In the genomic region with DNA sequence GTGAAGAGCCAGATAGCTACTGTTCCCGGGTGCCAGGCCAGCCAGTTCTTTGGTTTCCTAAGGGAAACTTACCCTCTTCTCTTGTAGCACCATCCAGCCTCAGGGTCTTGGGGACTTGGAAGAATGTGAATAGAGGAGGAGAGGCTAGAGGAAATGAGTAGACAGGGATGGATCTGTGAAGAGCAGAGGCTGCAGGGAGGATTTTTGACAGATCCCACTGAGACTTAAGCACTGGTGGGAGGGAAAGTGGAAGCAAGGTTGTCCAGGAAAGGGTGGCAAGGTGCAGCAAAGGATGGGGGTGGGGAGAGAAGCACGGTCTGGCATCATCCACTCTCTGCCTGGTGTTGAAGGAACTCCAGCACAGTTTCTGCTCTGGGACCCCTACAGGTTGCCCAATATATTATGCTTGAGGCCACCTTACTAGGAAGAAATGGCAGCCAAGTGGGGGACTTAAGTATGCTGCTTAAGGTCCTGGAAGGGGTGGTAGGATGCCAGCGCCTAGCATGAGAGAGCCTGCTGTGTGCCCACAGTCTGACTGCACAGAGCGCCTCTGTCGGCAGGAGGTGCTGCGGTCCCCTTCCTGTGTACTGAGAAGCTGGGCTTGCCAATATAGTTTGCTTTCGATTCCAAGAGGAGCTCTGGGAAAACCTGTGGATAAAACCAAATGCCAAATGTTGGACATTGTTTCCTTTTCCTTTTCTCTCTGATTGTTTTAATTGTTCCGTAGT, we compare ENCODE assay signal across 8 mouse cellular contexts. TPM values are rescaled to one million over a fixed set of nuclear protein-coding genes. Genes with fewer than 3 reads are reported as not detected.
DNase-seq lines count a peak whose midpoint lies in the region; ATAC-seq lines count a peak whose summit lies in the region.

No protein-coding gene starts in this region.

- no peak for ATAC-seq in cerebellum, adult (ENCODE audit: insufficient number of reproducible peaks, low FRiP score, low TSS enrichment)

- DNase-seq in cerebellum, adult 11 months: peak; percentile 46
- DNase-seq in left cerebral cortex, postnatal 4 days: peak; percentile 20
- no peak for DNase-seq in left cerebral cortex, postnatal 36 days (ENCODE audit: low spot score in 2 of 2)
- DNase-seq in cerebellum, postnatal 25 days: peak; percentile 54 to 72
- peak; percentile 48 to 62 for DNase-seq in layer of hippocampus, postnatal 10 days (ENCODE audit: low spot score in 2 of 2)
- no peak for DNase-seq in spleen, postnatal 14 days (ENCODE audit: low spot score in 2 of 2)
- no peak for DNase-seq in spleen, postnatal 10 days (ENCODE audit: low spot score in 2 of 2)

- intact Hi-C loops in left cerebral cortex, postnatal 4 days (cut with DNase I): loop anchor here (10.0 kb wide), 1 partner anchor 153 kb away; no protein-coding TSS in a partner anchor
- intact Hi-C loops in left cerebral cortex, postnatal 36 days (cut with DNase I): loop anchor here (5.0 kb wide), 2 partner anchors 34 to 76 kb away; partner anchors contain the start of genes Celf1 and Psmc3

RNA-seq across cellular contexts. Expression of gene Rapsn, which starts 17.2 kb away (rescaled TPM):
- total RNA-seq in left cerebral cortex, postnatal 4 days (2021): not detected
- total RNA-seq in left cerebral cortex, postnatal 36 days (2021): under 1 TPM; 0.47 to 0.54 TPM
- under 1 TPM in 1 of 2 experiments, not detected in 1; 0.57 TPM for total RNA-seq in layer of hippocampus, postnatal 10 days (2021)

RNA-seq across cellular contexts. Expression of gene Psmc3, which starts 35.6 kb away (rescaled TPM):
- total RNA-seq in left cerebral cortex, postnatal 4 days (2021): 100 to 1,000 TPM; 190 to 192 TPM
- total RNA-seq in left cerebral cortex, postnatal 36 days (2021): 100 to 1,000 TPM; 206 to 234 TPM
- total RNA-seq in layer of hippocampus, postnatal 10 days (2021): 100 to 1,000 TPM; 190 to 221 TPM

RNA-seq across cellular contexts. Expression of gene Slc39a13, which starts 52.0 kb away (rescaled TPM):
- 10 to 100 TPM; 30.6 to 41.6 TPM for total RNA-seq in left cerebral cortex, postnatal 4 days (2021)
- total RNA-seq in left cerebral cortex, postnatal 36 days (2021): 10 to 100 TPM; 27.6 to 36.6 TPM
- total RNA-seq in layer of hippocampus, postnatal 10 days (2021): 10 to 100 TPM; 26.4 to 28.9 TPM

Comparison
In these comparisons a context has a peak if more than half of its experiments do, and no peak if none do; other contexts are left out.
1. DNase-seq: peak in cerebellum, adult 11 months (single experiment), left cerebral cortex, postnatal 4 days (single experiment), cerebellum, postnatal 25 days (2 of 2) and layer of hippocampus, postnatal 10 days (2 of 2); none in left cerebral cortex, postnatal 36 days (0 of 2), spleen, postnatal 14 days (0 of 2) and spleen, postnatal 10 days (0 of 2).